Mouse (Mus musculus): ENCODE measurements at regions not wholly inside any gene's neighbourhood (a gene's known extent, or its start where the extent isn't known, plus 50 kb on each side); places are given as distances from the start of the nearest gene placed in this dataset.

- H3K79me2 ChIP-seq (ENCODE audit: control insufficient read depth, insufficient read depth, low read length, poor library complexity): no peaks in the 10 kb centered on the region
- H3K9me3 ChIP-seq (replicated peaks; ENCODE audit: insufficient read depth, low read length): no peaks in the 10 kb centered on the region
- TF ChIP-seq ETS1 (IDR thresholded peaks at IDR 0.05; ENCODE audit: low read depth, low read length): no peak
- no peak for TF ChIP-seq ZC3H11A (IDR thresholded peaks at IDR 0.05; ENCODE audit: low read depth, low read length)
- no peak for TF ChIP-seq E2F4 (IDR thresholded peaks at IDR 0.05; ENCODE audit: borderline replicate concordance, low read depth, low read length)
- TF ChIP-seq USF1 (IDR thresholded peaks at IDR 0.05; ENCODE audit: low read depth, low read length): no peak
- no peak for TF ChIP-seq MYB (IDR thresholded peaks at IDR 0.05; ENCODE audit: low read depth, low read length)
- TF ChIP-seq CHD2 (IDR thresholded peaks at IDR 0.05; ENCODE audit: low read length): no peak
- no peak for TF ChIP-seq USF2 (IDR thresholded peaks at IDR 0.05; ENCODE audit: borderline replicate concordance in 1 of 2, insufficient read depth in 1 of 2, low read depth in 1 of 2, low read length in 2 of 2)
- no peak overlapping the region for H3K9ac ChIP-seq (ENCODE audit: control insufficient read depth, low read depth, low read length, poor library complexity, severe bottlenecking)
- no peaks in the 10 kb centered on the region for H3K27me3 ChIP-seq (ENCODE audit: control insufficient read depth in 1 of 2, insufficient read depth in 2 of 2, low read length in 2 of 2)
- H3K36me3 ChIP-seq (ENCODE audit: control insufficient read depth in 1 of 2, insufficient read depth in 2 of 2, low read length in 2 of 2): no peaks in the 10 kb centered on the region
- H3K27ac ChIP-seq (ENCODE audit: control insufficient read depth, low read depth, low read length): no peak overlapping the region
- H3K4me1 ChIP-seq (ENCODE audit: control insufficient read depth in 1 of 2, insufficient read depth in 2 of 2, low read length in 2 of 2): no peaks in the 10 kb centered on the region
- no peak for DNase-seq (ENCODE audit: low read depth, low spot score)
- H3K4me3 ChIP-seq (ENCODE audit: control insufficient read depth in 1 of 2, insufficient read depth in 1 of 2, low read depth in 2 of 2, low read length in 2 of 2): no peak overlapping the region
Observed at GRCm38 (mm10) chr4:75115346-75115745, 162.8 kb downstream of the Dmac1 start.

GRCm38 (mm10) chr4:75065782-75066181 is 212.3 kb downstream of the Dmac1 start:
- Histone ChIP-seq H3K4me1 (ENCODE audit: control insufficient read depth in 1 of 2, insufficient read depth in 2 of 2, low read length in 2 of 2) (no peaks in the 10 kb centered on the region), H3K79me2 (ENCODE audit: control insufficient read depth, insufficient read depth, low read length, poor library complexity) (no peaks in the 10 kb centered on the region), H3K27ac (ENCODE audit: control insufficient read depth, low read depth, low read length) (no peak overlapping the region), H3K9ac (ENCODE audit: control insufficient read depth, low read depth, low read length, poor library complexity, severe bottlenecking) (no peak overlapping the region), H3K9me3 (replicated peaks; ENCODE audit: insufficient read depth, low read length) (no peaks in the 10 kb centered on the region), H3K36me3 (ENCODE audit: control insufficient read depth in 1 of 2, insufficient read depth in 2 of 2, low read length in 2 of 2) (no peaks in the 10 kb centered on the region), H3K27me3 (ENCODE audit: control insufficient read depth in 1 of 2, insufficient read depth in 2 of 2, low read length in 2 of 2) (no peaks in the 10 kb centered on the region), H3K4me3 (ENCODE audit: control insufficient read depth in 1 of 2, insufficient read depth in 1 of 2, low read depth in 2 of 2, low read length in 2 of 2) (no peak overlapping the region)
- TF ChIP-seq USF2 (IDR thresholded peaks at IDR 0.05; ENCODE audit: borderline replicate concordance in 1 of 2, insufficient read depth in 1 of 2, low read depth in 1 of 2, low read length in 2 of 2) (no peak), RAD21 (IDR thresholded peaks at IDR 0.05; ENCODE audit: low read depth, low read length) (no peak), USF1 (IDR thresholded peaks at IDR 0.05; ENCODE audit: low read depth, low read length) (no peak), CTCF (IDR thresholded peaks at IDR 0.05 in 2 of 3, conservative IDR thresholded peaks at IDR 0.05 in 1 of 3; ENCODE audit: control insufficient read depth in 1 of 3, insufficient read depth in 1 of 3, low read depth in 2 of 3, low read length in 3 of 3, poor library complexity in 1 of 3, severe bottlenecking in 1 of 3) (no peak), ZC3H11A (IDR thresholded peaks at IDR 0.05; ENCODE audit: low read depth, low read length) (no peak), NELFE (IDR thresholded peaks at IDR 0.05; ENCODE audit: low read depth, low read length) (no peak), BHLHE40 (IDR thresholded peaks at IDR 0.05; ENCODE audit: borderline replicate concordance, low read depth, low read length) (no peak), GABPA (IDR thresholded peaks at IDR 0.05; ENCODE audit: low read depth, low read length) (no peak), SMC3 (IDR thresholded peaks at IDR 0.05; ENCODE audit: low read depth, low read length) (no peak), MYB (IDR thresholded peaks at IDR 0.05; ENCODE audit: low read depth, low read length) (no peak), NRF1 (IDR thresholded peaks at IDR 0.05; ENCODE audit: insufficient read depth, low read depth, low read length, poor library complexity, severe bottlenecking) (no peak), TBP (IDR thresholded peaks at IDR 0.05; ENCODE audit: low read depth, low read length) (no peak), MEF2A (IDR thresholded peaks at IDR 0.05; ENCODE audit: extremely low read depth, insufficient replicate concordance, low read depth, low read length, poor library complexity, severe bottlenecking) (no peak)
- no peak for DNase-seq (ENCODE audit: low read depth, low spot score)

All from MEL (cell line).